Mouse (Mus musculus) frontal cortex, adult (tissue): ENCODE data around the gene Tbc1d24.
"Not testable (repeated sequence)": the region's sequence is repeated elsewhere in the genome, so short reads cannot be mapped to it uniquely, and the experiment has no call there.

Experiments used
- ATAC-seq: cut with Nextera tagmentation; 2 replicates; pipeline ENCODE4 v1.9.2; 2017; ENCODE audit warnings: mild to moderate bottlenecking, moderate library complexity, mixed read lengths; ENCODE audit not compliant: low TSS enrichment

The Tbc1d24 gene

GRCm38 (mm10) chr17:24150824-24151223 lies 54.5 kb downstream of the Tbc1d24 start, which contains the start of gene Pdpk1:
TSS of gene Pdpk1 (minus strand) at chr17:24150924.
- ATAC-seq = no peak

- ATAC-seq = no peak
These were observed 55.9 kb downstream of the Tbc1d24 start for GRCm38 (mm10) chr17:24149421-24149820.

- no peak for ATAC-seq
These were observed 62.5 kb downstream of the Tbc1d24 start for GRCm38 (mm10) chr17:24142897-24143296.

- ATAC-seq = peak; percentile 97
These were observed 63.9 kb downstream of the Tbc1d24 start for GRCm38 (mm10) chr17:24141425-24141920.

- no peak for ATAC-seq
These were observed 64.4 kb downstream of the Tbc1d24 start for GRCm38 (mm10) chr17:24140845-24141424.

- ATAC-seq = no peak
These were observed 65.4 kb downstream of the Tbc1d24 start for GRCm38 (mm10) chr17:24139968-24140367.

GRCm38 (mm10) chr17:24139256-24139655 lies 66.1 kb downstream of the Tbc1d24 start:
- no peak for ATAC-seq

- ATAC-seq = no peak
These were observed 68.0 kb downstream of the Tbc1d24 start for GRCm38 (mm10) chr17:24137226-24137880.

GRCm38 (mm10) chr17:24134062-24134461 lies 71.3 kb downstream of the Tbc1d24 start:
- ATAC-seq = no peak

- ATAC-seq = not testable (repeated sequence)
These were observed 72.4 kb downstream of the Tbc1d24 start for GRCm38 (mm10) chr17:24132919-24133318.

GRCm38 (mm10) chr17:24131570-24131969 lies 73.8 kb downstream of the Tbc1d24 start:
- ATAC-seq = no peak

GRCm38 (mm10) chr17:24129246-24129645 lies 76.1 kb downstream of the Tbc1d24 start:
- ATAC-seq = not testable (repeated sequence)

- ATAC-seq = no peak
These were observed 77.8 kb downstream of the Tbc1d24 start for GRCm38 (mm10) chr17:24127592-24127991.

GRCm38 (mm10) chr17:24126801-24127200 lies 78.6 kb downstream of the Tbc1d24 start:
- ATAC-seq = no peak
